8 mouse cellular contexts compared by ENCODE assay signal in genomic region chr13:69696333-69696991, GRCm38 (mm10). TPM values are rescaled to one million over a fixed set of nuclear protein-coding genes. Genes with fewer than 3 reads are reported as not detected.
DNase-seq lines count a peak whose midpoint lies in the region; ATAC-seq and TF ChIP-seq lines count a peak whose summit lies in the region.

No protein-coding gene starts in this region.

- no peak overlapping the region for H3K4me2 ChIP-seq in kidney, embryonic 15.5 days
- no peak overlapping the region for H3K4me2 ChIP-seq in limb, embryonic 14.5 days (replicated peaks; ENCODE audit: low read depth, low read length, severe bottlenecking)
- no peak overlapping the region for H3K4me2 ChIP-seq in neural tube, embryonic 13.5 days

- no peaks in the 10 kb centered on the region for H3K36me3 ChIP-seq in kidney, embryonic 15.5 days
- H3K36me3 ChIP-seq in limb, embryonic 14.5 days (ENCODE audit: control insufficient read depth, insufficient read depth, low read length): no peaks in the 10 kb centered on the region
- H3K36me3 ChIP-seq in neural tube, embryonic 13.5 days: peaks cover 25% of the 10 kb centered on the region

- H3K9ac ChIP-seq in kidney, embryonic 15.5 days: no peak overlapping the region
- no peak overlapping the region for H3K9ac ChIP-seq in limb, embryonic 14.5 days (ENCODE audit: low read depth, low read length, severe bottlenecking)
- no peak overlapping the region for H3K9ac ChIP-seq in neural tube, embryonic 13.5 days

- 0 out of 2 replicates have a peak, but pooled peaks have one; percentile 40 for ATAC-seq in kidney, embryonic 15.5 days (replicated peaks; ENCODE audit: low FRiP score)
- ATAC-seq in limb, embryonic 14.5 days (ENCODE audit: low FRiP score, low read depth): no peak
- peak; percentile 77; the same call in 1 of the 2 replicates for ATAC-seq in neural tube, embryonic 13.5 days (ENCODE audit: low read depth)

- H3K9me3 ChIP-seq in kidney, embryonic 15.5 days (replicated peaks): no peaks in the 10 kb centered on the region
- no peaks in the 10 kb centered on the region for H3K9me3 ChIP-seq in limb, embryonic 14.5 days (ENCODE audit: control insufficient read depth, low read length)
- H3K9me3 ChIP-seq in neural tube, embryonic 13.5 days: no peaks in the 10 kb centered on the region

- H3K4me1 ChIP-seq in kidney, embryonic 15.5 days: no peaks in the 10 kb centered on the region
- H3K4me1 ChIP-seq in limb, embryonic 14.5 days (ENCODE audit: control insufficient read depth, insufficient read depth, low read length): no peaks in the 10 kb centered on the region
- H3K4me1 ChIP-seq in neural tube, embryonic 13.5 days (replicated peaks): no peaks in the 10 kb centered on the region

- no peaks in the 10 kb centered on the region for H3K27me3 ChIP-seq in kidney, embryonic 15.5 days
- no peaks in the 10 kb centered on the region for H3K27me3 ChIP-seq in limb, embryonic 14.5 days (ENCODE audit: control insufficient read depth, insufficient read depth, low read length)
- H3K27me3 ChIP-seq in neural tube, embryonic 13.5 days: no peaks in the 10 kb centered on the region

- 45% methylated on average over 13 of the region's 13 CpGs for WGBS in kidney, embryonic 15.5 days
- WGBS in limb, embryonic 14.5 days: 36% methylated on average over 13 of the region's 13 CpGs
- 43% methylated on average over 13 of the region's 13 CpGs for whole genome bisulfite sequencing in neural tube, embryonic 13.5 days

- no peak for TF ChIP-seq POLR2A in limb, embryonic 14.5 days (IDR thresholded peaks at IDR 0.05; ENCODE audit: borderline replicate concordance, extremely low read depth, insufficient read depth, insufficient read length)

- no peak overlapping the region for H3K27ac ChIP-seq in kidney, embryonic 15.5 days
- no peak overlapping the region for H3K27ac ChIP-seq in limb, embryonic 14.5 days (replicated peaks; ENCODE audit: low read depth, low read length)
- no peak overlapping the region for H3K27ac ChIP-seq in neural tube, embryonic 13.5 days (replicated peaks)

- H3K4me3 ChIP-seq in kidney, embryonic 15.5 days (replicated peaks): no peak overlapping the region
- H3K4me3 ChIP-seq in limb, embryonic 14.5 days (replicated peaks; ENCODE audit: low read length): no peak overlapping the region
- H3K4me3 ChIP-seq in neural tube, embryonic 13.5 days: no peak overlapping the region

- DNase-seq in urinary bladder, adult 2 months (ENCODE audit: low spot score): peak; percentile 33
- DNase-seq in urinary bladder, postnatal 10 days (ENCODE audit: low spot score): no peak
- peak; percentile 81 for DNase-seq in cerebellum, adult 9-11 months
- peak; percentile 69 to 79 for DNase-seq in frontal cortex, postnatal 10 days (ENCODE audit: low spot score in 2 of 2)
- peak; percentile 20 for DNase-seq in limb, embryonic 14.5 days (ENCODE audit: low spot score)
- DNase-seq in thymus, postnatal 36 days: peak; percentile 24 to 26

RNA-seq across cellular contexts. Expression of gene Ube2ql1, which starts 43.2 kb away (rescaled TPM):
- 1.2 and 2.2 TPM in 2 replicates for polyA plus RNA-seq in urinary bladder, adult 2 months (2012; rRNA removed)
- 0.51 and 0.72 TPM in 2 replicates for polyA plus RNA-seq in kidney, embryonic 15.5 days (2015; fragmentation: Nextera tagmentation; extraction: Ambion mirVana)
- 13.9 and 18.2 TPM in 2 replicates for polyA plus RNA-seq in limb, embryonic 14.5 days (2012; rRNA removed)
- 4.0 and 5.3 TPM in 2 replicates for polyA plus RNA-seq in limb, embryonic 14.5 days (2014; fragmentation: Nextera tagmentation; extraction: Ambion mirVana)
- 38.6 and 43.3 TPM in 2 replicates for polyA plus RNA-seq in neural tube, embryonic 13.5 days (2015; fragmentation: Nextera tagmentation; extraction: Ambion mirVana)
